Mouse (Mus musculus) heart, embryonic 13.5 days (tissue): ENCODE measurements at regions not wholly inside any gene's neighbourhood (a gene's known extent, or its start where the extent isn't known, plus 50 kb on each side); places are given as distances from the start of the nearest gene placed in this dataset.
A peak's percentile ranks its signal among the peaks of the same experiment; 100 is the strongest.

Experiments used
- ATAC-seq: fragments of 200-750 bp; cut with Nextera tagmentation; 2 replicates; pipeline ENCODE4 v1.8.0; 2017; ENCODE audit warnings: moderate TSS enrichment; ENCODE audit not compliant: insufficient number of reproducible peaks, low FRiP score, low TSS enrichment; ENCODE audit errors: extremely low read depth
- H3K27ac ChIP-seq: fragments of 300-500 bp; sonication (generic); replicated peaks from 2 replicates; pipeline ENCODE4 v1.5.1; 2015; ENCODE audit warnings: moderate library complexity, mild to moderate bottlenecking, inconsistent platforms
- H3K27me3 ChIP-seq: fragments of 300-500 bp; sonication (generic); replicated peaks from 2 replicates; pipeline ENCODE4 v1.6.1; 2015; ENCODE audit warnings: mild to moderate bottlenecking, inconsistent platforms
- H3K36me3 ChIP-seq: fragments of 300-500 bp; sonication (generic); 2 replicates; pipeline ENCODE4 v1.6.1; 2015; ENCODE audit warnings: mild to moderate bottlenecking, inconsistent platforms
- H3K4me1 ChIP-seq: fragments of 300-500 bp; sonication (generic); 2 replicates; pipeline ENCODE4 v1.6.1; 2015; ENCODE audit warnings: inconsistent platforms
- H3K4me2 ChIP-seq: fragments of 300-500 bp; sonication (generic); 2 replicates; pipeline ENCODE4 v1.6.1; 2015; ENCODE audit warnings: inconsistent platforms, mild to moderate bottlenecking, moderate library complexity
- H3K4me3 ChIP-seq: fragments of 300-500 bp; sonication (generic); 2 replicates; pipeline ENCODE4 v1.5.1; 2015; ENCODE audit warnings: moderate library complexity, mild to moderate bottlenecking, inconsistent platforms
- H3K9ac ChIP-seq: fragments of 300-500 bp; sonication (generic); 2 replicates; pipeline ENCODE4 v1.6.1; 2015; ENCODE audit warnings: inconsistent platforms, mild to moderate bottlenecking, moderate library complexity
- H3K9me3 ChIP-seq: fragments of 300-500 bp; sonication (generic); 2 replicates; pipeline ENCODE4 v1.6.1; 2016; ENCODE audit warnings: inconsistent platforms
- WGBS: fragments of 180-500 bp; shearing (Covaris S2); methylation state at CpG from one replicate; pipeline ENCODE4 v1.1.7; 2015; ENCODE audit warnings: mixed read lengths; 5-methylcytosine and 5-hydroxymethylcytosine counted together

DNA sequence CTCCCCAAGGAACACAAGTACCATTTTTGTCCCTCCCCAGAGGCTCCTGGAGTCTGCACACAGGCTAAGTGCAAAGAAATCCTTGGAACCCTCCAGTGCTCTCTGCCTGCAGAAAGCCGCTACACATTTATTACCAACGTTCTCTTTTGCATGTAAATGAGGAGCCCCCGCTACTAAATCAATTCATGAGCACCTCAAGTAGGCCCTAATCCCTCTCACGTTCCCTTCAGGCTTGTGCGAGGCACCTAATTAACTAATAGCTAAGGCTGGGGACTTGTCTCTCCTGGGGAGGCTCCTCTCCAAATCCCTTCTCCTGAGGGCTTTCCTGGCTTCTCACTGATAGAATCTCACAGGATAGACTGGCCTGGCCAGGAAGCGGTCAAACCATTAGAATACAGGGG is 568.6 kb upstream of the Adam5 start:
- no peak for ATAC-seq
- no peak overlapping the region for H3K27ac ChIP-seq
- no peak overlapping the region for H3K4me2 ChIP-seq
- H3K36me3 ChIP-seq, result no peaks in the 10 kb centered on the region
- H3K4me3 ChIP-seq, result no peak overlapping the region
- peaks cover 10% of the 10 kb centered on the region for H3K27me3 ChIP-seq
- 26% methylated on average over 6 of the region's 6 CpGs for WGBS
- H3K9ac ChIP-seq, result no peak overlapping the region
- H3K9me3 ChIP-seq, result no peaks in the 10 kb centered on the region
- peaks cover 16% of the 10 kb centered on the region for H3K4me1 ChIP-seq

DNA sequence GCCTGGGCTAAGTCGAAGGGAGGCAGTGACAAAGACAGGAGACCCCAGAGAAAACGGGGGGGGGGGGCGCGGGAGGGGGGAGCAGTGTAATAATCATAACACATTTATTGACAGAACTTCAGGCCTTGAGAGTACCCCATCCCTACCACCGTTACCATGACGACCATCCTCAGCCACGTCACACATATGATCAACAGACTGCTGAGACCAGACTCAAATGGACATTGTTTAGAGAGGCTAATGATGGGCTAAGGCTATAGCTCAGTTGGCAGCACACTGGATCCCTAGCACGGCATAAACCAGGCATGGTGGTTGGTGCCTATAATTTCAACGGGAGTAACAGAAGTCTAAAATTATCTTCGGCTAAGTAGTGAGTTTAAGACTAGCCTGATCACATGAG is 565.8 kb upstream of the Adam5 start:
- WGBS, result 53% methylated on average over 10 of the region's 10 CpGs
- no peak overlapping the region for H3K27ac ChIP-seq
- H3K4me1 ChIP-seq, result peaks cover 16% of the 10 kb centered on the region
- no peak overlapping the region for H3K4me2 ChIP-seq
- ATAC-seq, result no peak
- no peaks in the 10 kb centered on the region for H3K36me3 ChIP-seq
- no peak overlapping the region for H3K4me3 ChIP-seq
- H3K9me3 ChIP-seq, result no peaks in the 10 kb centered on the region
- no peak overlapping the region for H3K9ac ChIP-seq
- H3K27me3 ChIP-seq, result no peaks in the 10 kb centered on the region

DNA sequence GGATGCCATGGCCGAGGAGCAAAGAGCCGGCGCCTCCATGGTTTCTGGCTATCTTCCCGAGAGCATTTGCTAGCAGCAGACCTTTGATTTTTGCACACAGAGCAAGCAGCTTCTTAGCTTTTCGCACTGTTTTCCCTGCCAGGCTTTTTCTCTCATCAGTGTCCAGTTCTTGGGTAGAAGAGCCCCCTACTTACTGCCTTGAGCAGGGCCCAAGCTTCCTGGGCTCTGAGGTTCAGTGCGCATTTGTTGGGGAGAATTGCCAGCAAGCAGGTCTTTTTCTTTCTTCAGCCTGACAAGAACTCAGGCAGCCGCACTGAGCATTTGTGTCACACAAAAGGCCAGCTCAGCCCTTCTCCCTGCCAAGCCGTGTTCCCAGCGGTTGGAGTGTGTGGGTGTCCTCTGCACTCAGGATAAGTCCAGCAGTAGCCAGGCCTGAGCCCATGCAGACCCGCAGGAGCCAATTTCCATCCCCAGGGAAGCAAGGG is 565.2 kb upstream of the Adam5 start:
- Histone ChIP-seq H3K27ac (no peak overlapping the region), H3K4me2 (no peak overlapping the region), H3K9ac (no peak overlapping the region), H3K9me3 (no peaks in the 10 kb centered on the region), H3K4me1 (peaks cover 16% of the 10 kb centered on the region), H3K27me3 (no peaks in the 10 kb centered on the region), H3K4me3 (no peak overlapping the region), H3K36me3 (no peaks in the 10 kb centered on the region)
- no peak for ATAC-seq
- 43% methylated on average over 10 of the region's 10 CpGs for WGBS

DNA sequence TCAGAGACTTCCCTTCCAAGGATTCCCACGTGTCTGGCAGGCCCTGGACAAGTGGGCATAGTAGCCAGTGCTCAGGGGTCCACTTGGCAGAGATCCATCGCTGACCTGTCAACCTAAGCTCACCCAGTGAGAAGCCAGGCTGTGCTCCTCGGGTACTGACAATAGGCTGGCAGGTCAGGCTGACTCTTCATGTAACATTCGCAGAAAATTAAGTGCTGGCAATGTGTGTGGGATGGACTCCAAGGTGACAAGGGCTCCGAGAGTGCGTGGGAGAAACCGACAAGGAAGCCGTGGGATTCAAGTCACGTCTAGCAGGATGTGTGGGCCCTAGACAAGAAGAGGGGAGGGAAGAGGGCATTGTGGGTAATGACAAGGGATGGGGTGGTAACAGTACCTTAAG is 564.6 kb upstream of the Adam5 start:
- no peaks in the 10 kb centered on the region for H3K9me3 ChIP-seq
- H3K4me1 ChIP-seq, result peaks cover 16% of the 10 kb centered on the region
- no peaks in the 10 kb centered on the region for H3K27me3 ChIP-seq
- 59% methylated on average over 9 of the region's 9 CpGs for WGBS
- no peak overlapping the region for H3K4me2 ChIP-seq
- no peak for ATAC-seq
- no peaks in the 10 kb centered on the region for H3K36me3 ChIP-seq
- H3K27ac ChIP-seq, result no peak overlapping the region
- no peak overlapping the region for H3K4me3 ChIP-seq
- H3K9ac ChIP-seq, result no peak overlapping the region

DNA sequence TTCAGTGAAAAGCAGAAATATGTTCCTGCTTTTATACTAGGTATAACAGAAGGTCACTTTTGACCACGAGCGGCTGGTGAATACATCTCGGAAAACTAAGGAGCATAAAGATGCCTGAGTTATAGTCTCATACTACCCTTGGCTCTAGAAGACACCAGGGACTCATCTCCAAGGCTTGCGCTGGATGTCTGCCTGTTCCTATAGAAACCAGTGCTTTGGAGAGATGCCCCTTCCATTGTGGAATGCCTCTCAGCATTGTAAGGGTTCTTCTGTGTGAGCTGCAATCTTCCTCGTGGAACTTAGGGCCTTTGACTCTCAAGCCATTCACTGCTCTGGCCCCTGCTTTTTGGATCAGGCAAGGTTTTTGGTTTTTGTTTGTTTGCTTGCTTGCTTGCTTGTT is 561.0 kb upstream of the Adam5 start:
- no peak for ATAC-seq
- Histone ChIP-seq H3K4me3 (no peak overlapping the region), H3K4me1 (peaks cover 11% of the 10 kb centered on the region), H3K36me3 (no peaks in the 10 kb centered on the region), H3K4me2 (no peak overlapping the region), H3K27me3 (no peaks in the 10 kb centered on the region), H3K9me3 (no peaks in the 10 kb centered on the region), H3K9ac (no peak overlapping the region), H3K27ac (no peak overlapping the region)
- WGBS, result 76% methylated on average over 5 of the region's 5 CpGs

DNA sequence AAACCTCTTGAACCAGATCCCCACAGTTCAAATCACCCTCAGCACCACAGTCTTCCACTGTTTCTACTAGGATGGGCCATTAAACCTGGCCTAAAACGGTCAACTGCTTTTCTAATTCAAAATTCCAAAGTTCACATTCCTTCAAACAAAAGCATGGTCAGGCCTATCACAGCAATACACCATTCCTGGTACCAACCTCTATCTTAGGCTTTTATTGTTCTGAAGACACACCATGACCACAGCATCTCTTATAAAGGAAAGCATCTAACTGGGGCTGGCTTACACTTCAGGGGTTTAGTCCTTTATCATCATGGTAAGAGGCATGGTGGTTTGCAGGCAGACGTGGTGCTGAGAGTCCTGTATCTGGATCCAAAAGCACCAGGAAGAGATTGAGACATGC is 560.4 kb upstream of the Adam5 start:
- H3K4me1 ChIP-seq, result peaks cover 5% of the 10 kb centered on the region
- WGBS, result 79% methylated on average over 2 of the region's 2 CpGs
- no peak overlapping the region for H3K9ac ChIP-seq
- no peaks in the 10 kb centered on the region for H3K36me3 ChIP-seq
- H3K4me2 ChIP-seq, result no peak overlapping the region
- no peak for ATAC-seq
- no peaks in the 10 kb centered on the region for H3K27me3 ChIP-seq
- no peak overlapping the region for H3K4me3 ChIP-seq
- no peak overlapping the region for H3K27ac ChIP-seq
- H3K9me3 ChIP-seq, result no peaks in the 10 kb centered on the region

DNA sequence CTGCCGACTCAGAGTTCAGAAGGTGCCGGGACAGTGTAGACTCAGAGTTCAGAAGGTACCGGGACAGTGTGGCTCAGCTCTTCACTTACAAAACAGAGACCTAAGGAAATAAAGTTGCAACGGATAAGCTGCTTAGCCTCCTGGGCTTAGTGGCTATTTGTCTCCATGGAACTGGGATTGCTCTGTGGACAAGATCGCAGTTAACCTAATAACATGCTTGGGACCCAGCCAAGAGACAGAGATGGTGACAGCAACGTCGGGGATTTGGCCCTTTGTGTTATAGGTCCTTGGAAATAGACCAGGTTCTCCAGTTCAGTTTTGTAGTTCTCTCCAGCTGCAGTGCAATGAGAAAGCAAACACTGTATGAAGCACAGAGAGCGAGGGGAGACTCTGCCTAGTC is 549.1 kb upstream of the Adam5 start:
- ATAC-seq, result no peak

DNA sequence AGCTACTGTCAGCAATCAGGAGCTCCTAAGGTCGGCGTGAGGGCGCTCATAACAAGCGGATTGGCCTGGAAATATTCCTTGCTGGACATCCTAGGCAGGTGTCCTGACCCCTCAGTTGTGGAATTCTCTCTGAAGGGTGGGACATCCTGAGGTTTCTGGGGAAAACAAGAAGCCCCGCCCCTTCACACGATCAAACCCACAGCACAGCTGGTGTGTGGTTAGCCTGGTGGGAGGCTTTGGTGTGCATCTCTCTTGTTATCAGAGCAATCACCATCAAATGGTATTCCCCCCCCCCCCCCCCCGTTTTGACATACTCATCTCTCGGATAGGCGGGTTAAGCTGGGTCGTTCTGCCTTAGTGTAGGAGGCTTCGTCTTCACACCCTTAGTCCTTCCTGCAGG is 546.8 kb upstream of the Adam5 start:
- no peak overlapping the region for H3K4me2 ChIP-seq
- H3K4me1 ChIP-seq, result peaks cover 11% of the 10 kb centered on the region
- no peak overlapping the region for H3K4me3 ChIP-seq
- H3K36me3 ChIP-seq, result no peaks in the 10 kb centered on the region
- ATAC-seq, result no peak
- peaks cover 33% of the 10 kb centered on the region for H3K27me3 ChIP-seq
- H3K9me3 ChIP-seq, result no peaks in the 10 kb centered on the region
- no peak overlapping the region for H3K27ac ChIP-seq
- 23% methylated on average over 11 of the region's 11 CpGs for WGBS
- no peak overlapping the region for H3K9ac ChIP-seq

More for the DNA sequence above, 549.1 kb upstream of the Adam5 start:
- Histone ChIP-seq H3K36me3 (no peaks in the 10 kb centered on the region), H3K4me3 (no peak overlapping the region), H3K27ac (no peak overlapping the region), H3K4me1 (peaks cover 10% of the 10 kb centered on the region), H3K9me3 (no peaks in the 10 kb centered on the region), H3K4me2 (no peak overlapping the region), H3K27me3 (peaks cover 23% of the 10 kb centered on the region), H3K9ac (no peak overlapping the region)
- WGBS, result 55% methylated on average over 8 of the region's 8 CpGs

DNA sequence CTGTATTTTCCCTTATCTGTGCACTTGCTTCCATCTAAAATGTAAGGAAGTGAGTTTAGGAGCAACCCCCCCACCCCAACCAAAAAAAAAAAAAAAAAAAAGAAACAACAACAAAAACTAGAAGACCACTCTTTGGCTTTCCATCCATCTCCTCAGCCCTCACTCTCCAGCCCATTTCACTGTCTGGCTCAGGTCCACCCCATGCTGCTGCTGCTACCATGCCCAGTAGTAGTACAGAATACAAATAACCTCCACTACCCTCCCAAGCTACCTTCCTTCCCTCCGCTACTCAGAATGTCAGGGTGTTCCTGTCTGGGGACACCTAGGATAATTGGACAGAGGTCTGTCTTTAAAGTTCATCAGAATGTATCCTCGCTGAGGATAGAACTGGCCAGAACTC is 545.2 kb upstream of the Adam5 start:
- no peak for ATAC-seq
- no peak overlapping the region for H3K9ac ChIP-seq
- H3K4me2 ChIP-seq, result no peak overlapping the region

DNA sequence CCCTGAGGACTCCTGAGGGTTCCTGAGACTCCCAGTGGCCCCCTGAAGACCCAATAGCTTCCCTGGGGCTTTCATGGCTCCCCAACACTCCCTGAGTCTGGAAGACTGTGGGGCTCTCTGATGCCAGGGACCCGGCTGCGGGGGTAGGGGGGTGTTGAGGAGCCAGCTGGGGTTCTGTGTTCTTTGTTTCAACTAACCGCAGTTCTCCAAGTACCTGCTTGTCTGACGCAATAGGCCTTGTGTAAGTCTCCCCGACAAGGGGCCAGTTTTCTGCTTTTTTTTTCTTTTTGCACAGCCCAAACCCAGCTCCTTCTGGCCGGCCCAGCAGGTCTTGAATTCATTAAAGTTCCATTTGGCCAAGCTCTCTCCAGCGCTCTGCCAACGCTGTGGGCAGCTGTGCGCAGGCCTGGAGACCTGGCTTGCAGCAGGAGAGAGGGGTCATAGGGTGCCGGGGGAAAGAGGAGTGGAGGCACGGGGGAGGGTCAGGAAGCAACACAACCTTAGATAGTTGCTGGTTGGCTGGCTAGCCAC is 544.5 kb upstream of the Adam5 start:
- WGBS, result 13% methylated on average over 11 of the region's 11 CpGs
- H3K4me1 ChIP-seq, result peaks cover 11% of the 10 kb centered on the region
- H3K27ac ChIP-seq, result no peak overlapping the region
- H3K9me3 ChIP-seq, result no peaks in the 10 kb centered on the region
- no peak for ATAC-seq
- H3K27me3 ChIP-seq, result peaks cover 33% of the 10 kb centered on the region
- H3K4me2 ChIP-seq, result peak overlapping the region; percentile 47
- no peak overlapping the region; the same call in 1 of the 2 replicates for H3K9ac ChIP-seq
- H3K4me3 ChIP-seq, result no peak overlapping the region
- no peaks in the 10 kb centered on the region for H3K36me3 ChIP-seq

More for the DNA sequence above, 545.2 kb upstream of the Adam5 start:
- no peaks in the 10 kb centered on the region for H3K9me3 ChIP-seq
- H3K4me3 ChIP-seq, result no peak overlapping the region
- 79% methylated on average over 2 of the region's 2 CpGs for whole genome bisulfite sequencing
- H3K27me3 ChIP-seq, result peaks cover 33% of the 10 kb centered on the region
- no peaks in the 10 kb centered on the region for H3K36me3 ChIP-seq
- H3K27ac ChIP-seq, result no peak overlapping the region
- peaks cover 11% of the 10 kb centered on the region for H3K4me1 ChIP-seq

DNA sequence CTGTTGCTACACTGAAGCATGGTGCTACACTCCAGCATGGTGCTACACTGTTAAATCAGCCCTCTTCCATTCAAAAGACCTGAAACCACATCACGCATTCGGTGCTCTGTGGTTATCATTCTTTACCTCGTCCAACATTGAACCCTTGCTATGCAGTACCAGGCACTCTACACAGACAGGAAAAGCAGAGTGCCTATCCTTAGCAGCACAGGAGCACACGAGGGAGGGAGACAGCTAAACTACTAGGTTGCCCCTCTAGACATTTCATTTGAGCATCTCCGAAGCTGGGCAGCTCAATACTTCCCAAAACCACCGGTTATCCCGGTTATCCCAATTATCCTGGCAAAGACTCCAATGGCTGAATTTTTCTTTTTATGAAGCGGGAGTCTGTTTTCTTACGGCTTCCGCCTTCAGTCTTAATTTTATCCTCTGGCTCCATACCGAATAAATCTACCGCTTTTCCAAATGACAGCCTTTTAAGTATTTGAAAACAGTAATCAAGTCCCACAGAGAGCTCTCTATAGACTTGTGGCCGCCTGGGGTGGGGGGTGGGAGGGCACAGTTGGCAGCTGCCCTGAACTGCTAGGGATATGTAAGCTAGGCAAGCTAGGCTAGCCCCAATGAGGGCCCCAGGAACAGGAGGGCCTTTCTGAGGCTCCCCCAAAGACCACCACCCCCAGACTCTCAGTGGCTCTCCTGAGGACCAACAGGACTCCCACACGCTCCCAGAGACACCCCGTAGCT is 543.8 kb upstream of the Adam5 start:
- Histone ChIP-seq H3K27me3 (peaks cover 33% of the 10 kb centered on the region), H3K9ac (no peak overlapping the region), H3K4me2 (no peak overlapping the region), H3K9me3 (no peaks in the 10 kb centered on the region), H3K4me1 (peaks cover 7% of the 10 kb centered on the region), H3K27ac (no peak overlapping the region), H3K36me3 (no peaks in the 10 kb centered on the region), H3K4me3 (no peak overlapping the region)
- ATAC-seq, result no peak
- 41% methylated on average over 15 of the region's 15 CpGs for WGBS

DNA sequence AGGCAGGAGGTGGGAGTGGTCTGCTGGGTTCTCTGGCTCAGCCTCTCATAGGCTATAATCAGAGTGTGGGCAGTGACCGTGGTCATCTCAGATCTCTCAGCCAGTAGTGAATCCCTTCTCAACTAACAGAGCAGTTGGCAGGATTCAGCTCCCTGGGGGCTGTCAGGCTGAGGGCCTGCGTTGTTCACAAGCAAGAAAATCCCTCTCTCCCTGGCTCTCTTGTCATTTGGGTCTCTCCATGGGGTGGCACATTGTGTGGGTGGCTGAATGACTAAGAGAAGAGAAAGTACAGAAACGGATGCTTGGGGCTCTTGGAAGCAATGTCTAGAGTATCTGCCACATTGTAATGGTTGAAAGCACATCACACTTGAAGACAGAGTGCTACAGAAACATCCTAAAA is 542.0 kb upstream of the Adam5 start:
- H3K9ac ChIP-seq, result no peak overlapping the region
- H3K27me3 ChIP-seq, result peaks cover 25% of the 10 kb centered on the region
- H3K27ac ChIP-seq, result no peak overlapping the region
- WGBS, result 37% methylated on average over 3 of the region's 3 CpGs
- no peaks in the 10 kb centered on the region for H3K36me3 ChIP-seq
- peaks cover 3% of the 10 kb centered on the region; the same call in 1 of the 2 replicates for H3K9me3 ChIP-seq
- no peak overlapping the region for H3K4me2 ChIP-seq
- no peak for ATAC-seq
- no peak overlapping the region for H3K4me3 ChIP-seq
- H3K4me1 ChIP-seq, result peaks cover 13% of the 10 kb centered on the region
